Mouse (Mus musculus) thymus, adult 2 months (tissue): ENCODE data around the gene Ddx21. TPM values are rescaled to one million over a fixed set of nuclear protein-coding genes. Genes with fewer than 3 reads are reported as not detected.
A peak's percentile ranks its signal among the peaks of the same experiment; 100 is the strongest.

ENCODE experiments used
- DNase-seq: peaks from one replicate; pipeline ENCODE4 v3.0.0; 2021
- H3K27ac ChIP-seq: fragments of 200-500 bp; 2 replicates; pipeline ENCODE4 v1.5.1; 2012; ENCODE audit warnings: low read length, control low read depth; ENCODE audit not compliant: control insufficient read depth, insufficient read depth
- H3K27me3 ChIP-seq: fragments of 200-500 bp; 2 replicates; pipeline ENCODE4 v1.6.1; 2012; ENCODE audit warnings: mild to moderate bottlenecking, low read length, moderate library complexity, mixed read lengths; ENCODE audit not compliant: control insufficient read depth, insufficient read depth
- H3K36me3 ChIP-seq: fragments of 200-500 bp; 2 replicates; pipeline ENCODE4 v1.6.1; 2012; ENCODE audit warnings: mild to moderate bottlenecking, low read length, moderate library complexity; ENCODE audit not compliant: control insufficient read depth, insufficient read depth
- H3K4me1 ChIP-seq: fragments of 200-500 bp; replicated peaks from 2 replicates; pipeline ENCODE4 v1.6.1; 2012; ENCODE audit warnings: low read length; ENCODE audit not compliant: control insufficient read depth, insufficient read depth
- H3K4me3 ChIP-seq: fragments of 200-500 bp; 2 replicates; pipeline ENCODE4 v1.5.1; 2012; ENCODE audit warnings: mild to moderate bottlenecking, low read length, control low read depth, moderate library complexity; ENCODE audit not compliant: control insufficient read depth, insufficient read depth
- CTCF ChIP-seq: fragments of 200-500 bp; IDR thresholded peaks from 2 replicates; pipeline ENCODE4 v1.5.1; 2012; ENCODE audit warnings: mild to moderate bottlenecking, control low read depth, low read length, moderate library complexity, borderline replicate concordance; ENCODE audit not compliant: control insufficient read depth, poor library complexity, insufficient read depth; ENCODE audit errors: extremely low read depth
- POLR2A ChIP-seq: fragments of 200-500 bp; IDR thresholded peaks from 2 replicates; pipeline ENCODE4 v1.6.1; 2012; ENCODE audit warnings: mild to moderate bottlenecking, low read length, control low read depth, moderate library complexity; ENCODE audit not compliant: control insufficient read depth, poor library complexity, insufficient read depth; ENCODE audit errors: extremely low read depth
- WGBS: fragments of 180-500 bp; shearing (Covaris S2); methylation state at CpG from one replicate; pipeline ENCODE4 v1.1.7; 2018; 5-methylcytosine and 5-hydroxymethylcytosine counted together
- polyA plus RNA-seq: library from polyadenylated mRNA; depleted of rRNA; stranded (reverse); fragments of >200 nt; gene quantifications from 2 replicates; pipeline ENCODE4 v1.2.3, GENCODE M21; 2012

Gene Ddx21
- polyA plus RNA-seq, 1 experiment, result 19.4 TPM

DNA sequence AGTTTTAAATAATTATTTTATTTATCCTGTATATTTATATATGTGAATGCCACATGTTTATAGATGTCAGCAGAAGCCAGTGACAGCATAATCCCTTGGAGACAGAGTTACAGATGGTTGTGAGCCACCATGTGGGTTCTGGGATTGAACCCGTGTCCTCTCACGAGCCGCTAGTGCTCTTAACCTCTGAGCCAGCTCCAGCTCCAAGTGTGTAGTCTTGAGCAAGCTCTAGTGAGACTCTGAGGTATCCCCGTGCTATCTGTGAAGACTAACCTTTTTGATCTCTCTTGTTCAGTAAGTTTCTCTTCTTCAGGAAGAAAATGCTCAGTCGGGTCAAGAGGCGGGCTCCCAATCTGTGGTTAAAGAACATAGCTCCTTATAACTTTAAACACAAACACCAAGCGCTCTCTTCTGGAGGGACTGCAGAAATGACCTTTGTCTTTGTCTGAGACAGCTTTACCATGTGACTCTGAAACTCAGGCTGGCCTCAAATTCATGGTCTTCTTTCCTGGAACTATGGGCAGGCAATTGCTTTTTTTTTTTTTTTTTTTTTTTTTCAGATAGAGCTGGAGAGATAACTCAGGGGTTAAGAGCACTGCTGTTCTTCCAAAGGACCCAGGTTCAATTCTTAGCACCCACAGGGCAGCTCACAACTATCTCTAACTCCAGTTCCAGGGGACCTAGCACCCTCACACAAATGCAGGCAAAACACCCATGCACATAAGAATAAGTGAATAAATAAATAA lies 31.8 kb downstream of the Ddx21 start:
- 70% methylated on average over 7 of the region's 7 CpGs for WGBS
- no peaks in the 10 kb centered on the region for H3K4me1 ChIP-seq
- no peak overlapping the region for H3K4me3 ChIP-seq
- no peaks in the 10 kb centered on the region for H3K27me3 ChIP-seq
- DNase-seq, result no peak
- H3K36me3 ChIP-seq, result peaks cover 54% of the 10 kb centered on the region
- TF ChIP-seq CTCF, result no peak
- no peak for TF ChIP-seq POLR2A
- no peak overlapping the region for H3K27ac ChIP-seq

DNA sequence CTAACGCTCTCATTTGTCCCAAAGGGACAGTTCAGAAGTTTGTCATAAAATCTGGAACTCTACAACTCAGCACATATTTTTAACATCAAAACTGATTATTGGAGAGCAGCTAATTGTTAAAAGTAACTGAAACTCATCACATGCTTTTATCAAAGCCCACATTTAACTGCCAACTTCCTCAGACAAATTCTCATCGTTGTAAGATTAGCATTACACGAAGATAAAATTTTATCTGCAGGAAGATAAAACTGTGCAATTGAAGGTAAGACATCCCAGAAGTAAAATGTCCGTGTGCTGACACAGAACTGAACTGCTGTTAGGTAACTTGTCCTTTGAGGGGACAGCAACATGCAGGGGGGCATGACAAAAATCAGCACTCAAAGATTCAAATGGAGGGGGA lies 33.2 kb downstream of the Ddx21 start:
- no peak overlapping the region for H3K27ac ChIP-seq
- no peak for DNase-seq
- TF ChIP-seq POLR2A (no peak), CTCF (no peak)
- H3K4me1 ChIP-seq, result no peaks in the 10 kb centered on the region
- 67% methylated on average over 4 of the region's 4 CpGs for WGBS
- H3K4me3 ChIP-seq, result no peak overlapping the region
- peaks cover 53% of the 10 kb centered on the region for H3K36me3 ChIP-seq
- H3K27me3 ChIP-seq, result no peaks in the 10 kb centered on the region

DNA sequence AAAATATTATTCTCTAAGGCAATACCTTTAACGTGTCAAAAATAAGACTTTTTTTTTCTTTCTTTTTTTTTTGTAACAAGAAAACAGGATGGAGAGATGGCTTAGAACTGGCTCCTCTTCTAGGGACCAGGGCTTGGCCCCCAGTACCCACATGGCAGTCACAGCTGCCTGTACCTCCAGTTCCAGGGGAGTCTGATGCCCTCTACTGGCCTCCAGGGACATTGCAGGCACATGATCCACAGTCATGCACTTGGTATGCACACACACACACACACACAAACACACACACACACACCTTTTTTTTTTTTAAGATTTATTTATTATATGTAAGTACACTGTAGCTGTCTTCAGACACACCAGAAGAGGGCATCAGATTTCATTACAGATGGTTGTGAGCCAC lies 44.3 kb downstream of the Ddx21 start:
- peaks cover 9% of the 10 kb centered on the region for H3K4me1 ChIP-seq
- 100% methylated on average over 1 of the region's 1 CpGs for WGBS
- no peaks in the 10 kb centered on the region for H3K27me3 ChIP-seq
- peak; percentile 32 for DNase-seq
- H3K36me3 ChIP-seq, result peaks cover 6% of the 10 kb centered on the region
- TF ChIP-seq POLR2A (no peak), CTCF (peak; percentile 61; the same call in 1 of the 2 replicates)
- H3K27ac ChIP-seq, result no peak overlapping the region
- H3K4me3 ChIP-seq, result no peak overlapping the region

DNA sequence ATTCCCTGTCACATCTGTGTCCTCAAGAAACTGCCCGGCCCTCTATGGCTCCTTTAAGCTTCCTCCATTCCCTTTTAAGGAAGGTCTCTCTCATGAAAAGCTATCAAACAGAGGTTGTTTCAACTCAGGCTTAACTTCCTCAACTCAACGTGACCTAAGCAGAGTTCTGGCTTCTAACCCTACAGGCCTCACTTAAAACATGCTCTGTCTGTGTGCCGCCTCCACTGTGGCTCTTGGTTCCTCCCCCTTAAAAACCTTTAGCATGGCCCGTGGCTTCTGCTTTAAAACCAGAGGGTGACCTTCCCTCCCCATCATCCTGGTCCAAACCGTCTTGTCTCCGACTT lies 45.6 kb downstream of the Ddx21 start:
- H3K36me3 ChIP-seq, result peaks cover 6% of the 10 kb centered on the region
- WGBS, result 55% methylated on average over 6 of the region's 6 CpGs
- H3K27me3 ChIP-seq, result no peaks in the 10 kb centered on the region
- no peak for DNase-seq
- H3K27ac ChIP-seq, result no peak overlapping the region
- TF ChIP-seq CTCF (no peak), POLR2A (no peak)
- no peak overlapping the region for H3K4me3 ChIP-seq
- H3K4me1 ChIP-seq, result peaks cover 9% of the 10 kb centered on the region

DNA sequence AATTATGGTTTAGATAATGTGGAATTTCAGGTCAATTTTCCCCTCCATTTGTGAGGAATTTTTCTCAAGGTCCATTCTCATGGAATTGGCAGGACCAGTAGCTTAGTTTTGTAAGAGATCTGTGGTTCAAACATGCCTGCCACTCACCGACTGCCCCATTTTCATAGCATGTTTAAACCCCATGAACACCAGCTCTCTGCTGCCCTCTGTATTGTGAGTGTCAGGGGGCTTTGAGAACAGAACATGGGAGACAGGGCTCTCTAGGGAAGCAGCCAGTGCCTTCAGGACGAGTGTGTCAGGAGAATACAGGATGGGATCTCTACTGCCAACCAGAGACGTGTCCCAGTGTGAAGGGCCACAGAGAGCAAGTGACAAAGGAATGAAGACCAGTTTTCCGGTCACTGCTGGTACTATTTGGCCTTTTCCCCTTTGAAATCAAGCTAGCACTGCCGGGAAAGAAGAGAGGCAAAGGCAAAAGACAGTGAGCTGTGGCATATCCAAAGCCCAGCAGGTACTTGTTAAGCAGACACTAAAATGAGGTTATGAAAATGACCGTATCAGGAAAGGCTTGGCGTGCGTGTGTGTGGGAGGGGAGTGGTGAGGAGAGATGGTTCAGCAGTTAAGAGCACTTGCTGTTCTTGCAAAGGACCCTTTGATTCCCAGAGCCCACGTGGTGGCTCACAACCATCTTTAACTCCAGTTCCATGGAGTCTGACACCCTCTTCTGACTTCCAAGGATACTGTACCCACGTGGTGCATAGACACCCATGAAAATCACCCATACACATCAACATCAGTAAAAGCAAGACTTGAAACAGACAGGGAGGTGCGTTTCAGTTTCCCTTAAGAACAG lies 46.1 kb downstream of the Ddx21 start:
- Histone ChIP-seq H3K36me3 (peaks cover 6% of the 10 kb centered on the region), H3K4me1 (peaks cover 9% of the 10 kb centered on the region), H3K27me3 (no peaks in the 10 kb centered on the region), H3K4me3 (no peak overlapping the region), H3K27ac (no peak overlapping the region)
- DNase-seq, result peak; percentile 14
- 68% methylated on average over 11 of the region's 11 CpGs for WGBS
- TF ChIP-seq POLR2A (no peak), CTCF (no peak)

DNA sequence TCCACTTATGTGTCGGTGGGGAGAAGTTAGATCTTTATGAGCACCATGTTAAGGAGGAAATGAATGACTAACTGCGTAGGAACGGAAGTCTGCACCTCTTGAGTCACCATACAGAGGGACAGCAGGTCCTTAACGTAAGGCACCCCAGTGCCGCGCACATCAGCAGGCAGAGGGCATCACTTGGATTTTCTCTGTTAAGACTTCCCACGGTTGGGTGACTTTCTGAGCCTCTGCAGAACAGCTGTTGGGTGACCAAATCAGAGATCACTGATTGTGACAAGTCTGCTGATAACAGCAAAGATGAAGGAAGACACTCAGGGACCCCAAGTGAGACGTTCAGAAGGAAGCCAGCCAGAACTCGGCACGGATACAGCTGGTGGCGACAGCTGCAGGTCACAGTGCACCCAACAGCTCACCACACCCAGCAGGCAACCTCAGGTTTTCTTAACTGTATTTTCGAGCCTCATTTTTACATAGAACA lies 48.4 kb downstream of the Ddx21 start:
- Histone ChIP-seq H3K4me1 (peaks cover 12% of the 10 kb centered on the region), H3K27me3 (no peaks in the 10 kb centered on the region), H3K4me3 (peak overlapping the region; percentile 14; the same call in 1 of the 2 replicates), H3K36me3 (no peaks in the 10 kb centered on the region; the same call in 1 of the 2 replicates), H3K27ac (peak overlapping the region; percentile 65)
- WGBS, result 5% methylated on average over 12 of the region's 12 CpGs
- DNase-seq, result peak; percentile 46
- TF ChIP-seq CTCF (no peak), POLR2A (no peak)
